Mouse (Mus musculus): ENCODE measurements at regions not wholly inside any gene's neighbourhood (a gene's known extent, or its start where the extent isn't known, plus 50 kb on each side); places are given as distances from the start of the nearest gene placed in this dataset.

DNA sequence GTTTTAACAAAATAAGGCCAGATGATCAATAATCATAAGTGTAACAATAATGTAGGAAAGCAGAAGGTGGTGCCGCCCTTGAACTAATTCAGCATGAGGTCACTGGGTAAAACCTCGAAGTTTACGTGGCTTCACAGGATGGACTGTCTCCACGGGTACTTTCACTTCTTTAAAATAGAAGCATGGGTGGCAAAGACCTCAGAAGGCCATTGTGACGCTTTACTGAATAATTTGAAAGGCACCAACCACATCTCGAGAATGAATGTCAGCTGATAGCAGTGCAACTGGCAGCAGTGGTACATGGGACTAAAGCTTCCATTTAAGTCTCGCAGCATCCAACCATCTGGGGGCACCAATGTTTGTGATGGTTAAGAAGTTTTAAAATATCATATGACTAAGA lies 530.6 kb downstream of the Lmo4 start:
- 53% methylated on average over 7 of the region's 7 CpGs for WGBS (ENCODE audit: insufficient replicate concordance)
- Histone ChIP-seq H3K27me3 (ENCODE audit: control insufficient read depth, insufficient read depth, low read length) (no peaks in the 10 kb centered on the region), H3K4me1 (replicated peaks; ENCODE audit: control insufficient read depth in 2 of 2, insufficient read depth in 2 of 2, low read length in 1 of 2) (no peaks in the 10 kb centered on the region), H3K9ac (replicated peaks) (no peak overlapping the region), H3K36me3 (replicated peaks; ENCODE audit: control insufficient read depth, insufficient read depth, low read depth) (no peaks in the 10 kb centered on the region), H3K4me3 (ENCODE audit: insufficient read depth in 1 of 2, low read depth in 2 of 2, low read length in 2 of 2) (no peak overlapping the region), H3K4me2 (ENCODE audit: low read depth) (no peak overlapping the region), H3K27ac (no peak overlapping the region), H3K9me3 (ENCODE audit: control insufficient read depth, low read length) (no peaks in the 10 kb centered on the region)
- no peak for ATAC-seq (ENCODE audit: insufficient read depth)
- no peak for DNase-seq (ENCODE audit: low read depth in 3 of 3, low spot score in 3 of 3)
- TF ChIP-seq CTCF (IDR thresholded peaks at IDR 0.05; ENCODE audit: low read depth) (no peak), EP300 (IDR thresholded peaks at IDR 0.05; ENCODE audit: low read depth) (no peak)

DNA sequence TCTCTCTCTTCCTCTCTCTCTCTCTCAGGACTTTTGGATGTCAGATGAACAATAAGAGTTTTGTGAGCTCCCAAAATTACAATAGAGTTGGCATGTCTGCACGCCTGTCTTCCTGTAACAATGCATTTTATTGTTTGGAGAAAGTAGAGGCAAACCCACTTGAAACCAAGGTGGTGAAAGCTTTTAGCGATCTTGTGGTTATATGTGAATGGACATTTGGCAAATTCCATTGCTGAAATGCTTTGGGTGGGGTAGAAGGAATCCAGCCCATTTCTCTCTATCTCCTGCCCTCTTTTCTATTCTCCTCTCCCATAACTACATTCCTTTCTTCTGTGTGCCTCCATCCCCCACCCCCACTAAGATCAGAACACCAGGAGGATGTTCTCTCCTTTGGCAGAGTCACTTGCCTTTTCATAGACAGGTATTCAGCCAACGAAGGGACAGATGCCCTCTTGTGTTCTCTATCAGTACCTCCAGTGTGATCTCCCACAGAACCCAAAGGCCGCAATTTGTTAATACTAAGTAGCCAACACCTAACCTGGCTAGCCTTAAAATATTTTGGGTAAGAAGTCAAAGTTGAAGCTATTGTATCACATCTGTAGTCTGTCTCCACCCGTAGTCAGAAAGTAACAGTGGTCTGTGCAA lies 542.9 kb downstream of the Lmo4 start:
- no peaks in the 10 kb centered on the region for H3K4me1 ChIP-seq (replicated peaks; ENCODE audit: control insufficient read depth in 2 of 2, insufficient read depth in 2 of 2, low read length in 1 of 2)
- no peak overlapping the region for H3K4me3 ChIP-seq (ENCODE audit: insufficient read depth in 1 of 2, low read depth in 2 of 2, low read length in 2 of 2)
- no peak overlapping the region for H3K27ac ChIP-seq
- ATAC-seq (ENCODE audit: insufficient read depth) (no peak), DNase-seq (ENCODE audit: low read depth in 3 of 3, low spot score in 3 of 3) (no peak)
- H3K4me2 ChIP-seq (ENCODE audit: low read depth) = no peak overlapping the region
- H3K36me3 ChIP-seq (replicated peaks; ENCODE audit: control insufficient read depth, insufficient read depth, low read depth) = no peaks in the 10 kb centered on the region
- TF ChIP-seq CTCF (IDR thresholded peaks at IDR 0.05; ENCODE audit: low read depth) (no peak), EP300 (IDR thresholded peaks at IDR 0.05; ENCODE audit: low read depth) (no peak)
- H3K27me3 ChIP-seq (ENCODE audit: control insufficient read depth, insufficient read depth, low read length) = no peaks in the 10 kb centered on the region
- H3K9ac ChIP-seq (replicated peaks) = no peak overlapping the region
- 62% methylated on average over 5 of the region's 5 CpGs for WGBS (ENCODE audit: insufficient replicate concordance)
- no peaks in the 10 kb centered on the region for H3K9me3 ChIP-seq (ENCODE audit: control insufficient read depth, low read length)

DNA sequence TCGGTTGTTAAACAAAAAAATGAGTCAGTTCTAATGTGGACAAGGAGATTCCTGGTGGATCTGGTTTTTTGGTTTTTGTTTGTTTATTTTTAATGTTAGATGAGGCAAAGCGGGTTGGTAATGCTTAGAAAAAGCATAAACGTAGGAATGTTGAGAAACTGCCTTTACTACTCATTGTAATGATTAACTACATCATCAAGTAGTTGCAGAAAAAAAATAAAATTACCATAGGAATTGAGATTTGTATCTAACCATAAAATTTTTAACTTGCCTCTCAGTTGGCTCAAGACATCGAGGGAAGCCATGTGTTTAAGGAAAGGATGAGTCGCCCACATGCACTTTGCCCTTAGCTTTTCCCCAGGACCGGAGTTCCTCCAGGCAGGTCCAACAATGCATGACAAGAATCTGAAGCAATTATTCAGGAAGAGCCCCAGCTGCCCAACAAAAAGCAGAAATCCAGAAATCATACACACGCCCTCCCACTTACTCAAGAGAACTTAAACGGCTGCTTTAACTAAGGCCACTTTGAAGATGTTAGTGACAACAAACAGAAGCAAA lies 545.5 kb downstream of the Lmo4 start:
- 63% methylated on average over 8 of the region's 8 CpGs for WGBS (ENCODE audit: insufficient replicate concordance)
- Histone ChIP-seq H3K36me3 (replicated peaks; ENCODE audit: control insufficient read depth, insufficient read depth, low read depth) (no peaks in the 10 kb centered on the region), H3K4me2 (ENCODE audit: low read depth) (no peak overlapping the region), H3K9ac (replicated peaks) (no peak overlapping the region), H3K4me3 (ENCODE audit: insufficient read depth in 1 of 2, low read depth in 2 of 2, low read length in 2 of 2) (no peak overlapping the region), H3K27me3 (ENCODE audit: control insufficient read depth, insufficient read depth, low read length) (no peaks in the 10 kb centered on the region), H3K27ac (no peak overlapping the region), H3K4me1 (replicated peaks; ENCODE audit: control insufficient read depth in 2 of 2, insufficient read depth in 2 of 2, low read length in 1 of 2) (no peaks in the 10 kb centered on the region), H3K9me3 (ENCODE audit: control insufficient read depth, low read length) (no peaks in the 10 kb centered on the region)
- no peak for DNase-seq (ENCODE audit: low read depth in 3 of 3, low spot score in 3 of 3)
- ATAC-seq (ENCODE audit: insufficient read depth) = no peak
- no peak for TF ChIP-seq CTCF (IDR thresholded peaks at IDR 0.05; ENCODE audit: low read depth)
- no peak for TF ChIP-seq EP300 (IDR thresholded peaks at IDR 0.05; ENCODE audit: low read depth)

DNA sequence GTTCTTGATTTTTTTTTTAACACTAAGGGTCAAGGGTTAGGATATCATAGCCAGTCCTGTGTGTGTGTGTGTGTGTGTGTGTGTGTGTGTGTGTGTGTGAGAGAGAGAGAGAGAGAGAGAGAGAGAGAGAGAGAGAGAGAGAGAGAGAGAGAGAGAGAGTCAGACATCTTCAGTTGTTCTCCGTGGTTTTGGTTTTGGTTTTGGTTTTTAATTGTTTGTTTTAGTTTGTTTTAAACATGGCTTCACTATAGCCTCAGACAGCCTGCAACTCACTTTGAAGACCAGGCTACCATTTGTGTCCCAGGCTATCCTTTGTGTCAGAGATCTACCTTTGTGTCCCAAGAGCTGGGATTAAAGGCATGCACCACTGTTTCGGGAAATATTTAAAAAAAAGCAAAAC lies 557.8 kb downstream of the Lmo4 start:
- Histone ChIP-seq H3K4me3 (ENCODE audit: insufficient read depth in 1 of 2, low read depth in 2 of 2, low read length in 2 of 2) (no peak overlapping the region), H3K9ac (replicated peaks) (no peak overlapping the region), H3K4me1 (replicated peaks; ENCODE audit: control insufficient read depth in 2 of 2, insufficient read depth in 2 of 2, low read length in 1 of 2) (no peaks in the 10 kb centered on the region), H3K9me3 (ENCODE audit: control insufficient read depth, low read length) (no peaks in the 10 kb centered on the region), H3K36me3 (replicated peaks; ENCODE audit: control insufficient read depth, insufficient read depth, low read depth) (no peaks in the 10 kb centered on the region), H3K27me3 (ENCODE audit: control insufficient read depth, insufficient read depth, low read length) (no peaks in the 10 kb centered on the region), H3K4me2 (ENCODE audit: low read depth) (no peak overlapping the region), H3K27ac (no peak overlapping the region)
- DNase-seq (ENCODE audit: low read depth in 3 of 3, low spot score in 3 of 3) (no peak), ATAC-seq (ENCODE audit: insufficient read depth) (no peak)
- 59% methylated on average over 2 of the region's 2 CpGs for WGBS (ENCODE audit: insufficient replicate concordance)
- no peak for TF ChIP-seq CTCF (IDR thresholded peaks at IDR 0.05; ENCODE audit: low read depth)
- TF ChIP-seq EP300 (IDR thresholded peaks at IDR 0.05; ENCODE audit: low read depth) = no peak

DNA sequence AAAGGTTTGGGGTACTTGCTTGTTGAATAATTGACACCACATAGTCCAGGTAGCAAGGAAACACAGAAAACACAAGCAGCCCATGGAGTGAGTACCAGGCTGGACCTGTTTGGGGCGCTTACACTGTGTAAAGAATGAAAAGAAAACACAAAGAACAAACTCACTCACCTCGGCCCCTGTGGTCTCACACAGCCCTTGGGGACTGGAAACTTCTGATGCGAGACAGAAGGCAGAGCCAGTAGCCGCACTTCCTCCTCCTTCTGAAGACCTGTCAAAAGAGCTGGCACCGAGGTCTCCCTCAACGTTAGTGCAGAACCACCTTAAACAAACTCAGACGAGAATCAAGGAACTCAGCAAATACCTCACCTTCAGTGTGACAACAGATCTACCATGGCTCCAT lies 558.2 kb downstream of the Lmo4 start:
- Histone ChIP-seq H3K9ac (replicated peaks) (no peak overlapping the region), H3K4me3 (ENCODE audit: insufficient read depth in 1 of 2, low read depth in 2 of 2, low read length in 2 of 2) (no peak overlapping the region), H3K36me3 (replicated peaks; ENCODE audit: control insufficient read depth, insufficient read depth, low read depth) (no peaks in the 10 kb centered on the region), H3K9me3 (ENCODE audit: control insufficient read depth, low read length) (no peaks in the 10 kb centered on the region), H3K4me1 (replicated peaks; ENCODE audit: control insufficient read depth in 2 of 2, insufficient read depth in 2 of 2, low read length in 1 of 2) (no peaks in the 10 kb centered on the region), H3K27me3 (ENCODE audit: control insufficient read depth, insufficient read depth, low read length) (no peaks in the 10 kb centered on the region), H3K4me2 (ENCODE audit: low read depth) (no peak overlapping the region), H3K27ac (no peak overlapping the region)
- WGBS (ENCODE audit: insufficient replicate concordance) = 16% methylated on average over 7 of the region's 7 CpGs
- no peak for ATAC-seq (ENCODE audit: insufficient read depth)
- TF ChIP-seq EP300 (IDR thresholded peaks at IDR 0.05; ENCODE audit: low read depth) (no peak), CTCF (IDR thresholded peaks at IDR 0.05; ENCODE audit: low read depth) (no peak)
- no peak for DNase-seq (ENCODE audit: low read depth in 3 of 3, low spot score in 3 of 3)
